Mouse (Mus musculus) T-helper 17 cell (primary cell): Measurements from ENCODE around the gene Ppl.

Experiments
- in situ Hi-C, 2 experiments: fragments of 300-600 bp; cut with MboI, MseI; formaldehyde crosslinking; loops; 1 replicate in 1 of 2; 2 replicates in 1 of 2; pipeline ENCODE4 v1.15.1; 2025; ENCODE audit warnings: high pct_unique_total_duplicates in 2 of 2

The Ppl gene

GRCm38 (mm10) chr16:5132401-5132801 lies at the start of gene Ppl:
Gene Ppl (minus strand): TSS chr16:5132421.
- in situ Hi-C loops = no loop called here

GRCm38 (mm10) chr16:5172636-5173035 lies 40.4 kb upstream of the Ppl start:
- in situ Hi-C loops = no loop called here

- in situ Hi-C loops = loop anchor here in 1 of 2 experiments (10.0 kb wide), 1 partner anchor 64 kb away; no protein-coding TSS in a partner anchor
These were observed 36.6 kb upstream of the Ppl start for GRCm38 (mm10) chr16:5168829-5169228.

GRCm38 (mm10) chr16:5168038-5168437 lies 35.8 kb upstream of the Ppl start:
- in situ Hi-C loops = loop anchor here in 1 of 2 experiments (10.0 kb wide), 1 partner anchor 63 kb away; no protein-coding TSS in a partner anchor

- in situ Hi-C loops = loop anchor here in 1 of 2 experiments (10.0 kb wide), 1 partner anchor 60 kb away; no protein-coding TSS in a partner anchor
These were observed 32.1 kb upstream of the Ppl start for GRCm38 (mm10) chr16:5164327-5164726.

- in situ Hi-C loops = no loop called here
These were observed 27.0 kb upstream of the Ppl start for GRCm38 (mm10) chr16:5159248-5159647.

GRCm38 (mm10) chr16:5157113-5157512 lies 24.9 kb upstream of the Ppl start:
- in situ Hi-C loops = no loop called here

- in situ Hi-C loops = no loop called here
These were observed 24.3 kb upstream of the Ppl start for GRCm38 (mm10) chr16:5156495-5156894.

GRCm38 (mm10) chr16:5155014-5155413 lies 22.8 kb upstream of the Ppl start:
- in situ Hi-C loops = no loop called here

GRCm38 (mm10) chr16:5153299-5154026 lies 21.2 kb upstream of the Ppl start:
- in situ Hi-C loops = no loop called here

GRCm38 (mm10) chr16:5150544-5150943 lies 18.3 kb upstream of the Ppl start:
- in situ Hi-C loops = no loop called here

- in situ Hi-C loops = loop anchor here in 1 of 2 experiments (10.0 kb wide), 3 partner anchors 382 to 602 kb away; partner anchors contain the start of gene Srl
These were observed 14.8 kb upstream of the Ppl start, which contains the start of gene Sec14l5 for GRCm38 (mm10) chr16:5147037-5147385. Gene Sec14l5 (plus strand): TSS chr16:5147109.

- in situ Hi-C loops = loop anchor here in 1 of 2 experiments (10.0 kb wide), 3 partner anchors 382 to 602 kb away; partner anchors contain the start of gene Srl
These were observed 14.3 kb upstream of the Ppl start for GRCm38 (mm10) chr16:5146367-5147036.

- in situ Hi-C loops = loop anchor here in 1 of 2 experiments (10.0 kb wide), 3 partner anchors 381 to 601 kb away; partner anchors contain the start of gene Srl
These were observed 13.3 kb upstream of the Ppl start for GRCm38 (mm10) chr16:5145570-5145969.

- in situ Hi-C loops = loop anchor here (5.0 to 10.0 kb wide), 6 partner anchors 42 to 595 kb away; partner anchors contain the start of gene Srl (in 1 of the 2)
These were observed 7.5 kb upstream of the Ppl start for GRCm38 (mm10) chr16:5139741-5140140.

GRCm38 (mm10) chr16:5137006-5137540 lies 4.9 kb upstream of the Ppl start:
- in situ Hi-C loops = loop anchor here in 1 of 2 experiments (5.0 kb wide), 1 partner anchor 40 kb away; no protein-coding TSS in a partner anchor

- in situ Hi-C loops = loop anchor here in 1 of 2 experiments (5.0 kb wide), 1 partner anchor 39 kb away; no protein-coding TSS in a partner anchor
These were observed 4.3 kb upstream of the Ppl start for GRCm38 (mm10) chr16:5136505-5136904.

GRCm38 (mm10) chr16:5135551-5136261 lies 3.5 kb upstream of the Ppl start:
- in situ Hi-C loops = loop anchor here in 1 of 2 experiments (5.0 kb wide), 1 partner anchor 38 kb away; no protein-coding TSS in a partner anchor

GRCm38 (mm10) chr16:5134623-5135330 lies 2.6 kb upstream of the Ppl start:
- in situ Hi-C loops = loop anchor here in 1 of 2 experiments (5.0 kb wide), 1 partner anchor 37 kb away; no protein-coding TSS in a partner anchor

- in situ Hi-C loops = no loop called here
These were observed 834 bp downstream of the Ppl start for GRCm38 (mm10) chr16:5131251-5131922.
